Mouse (Mus musculus): ENCODE data around the gene Sbno2.

The Sbno2 gene

DNA sequence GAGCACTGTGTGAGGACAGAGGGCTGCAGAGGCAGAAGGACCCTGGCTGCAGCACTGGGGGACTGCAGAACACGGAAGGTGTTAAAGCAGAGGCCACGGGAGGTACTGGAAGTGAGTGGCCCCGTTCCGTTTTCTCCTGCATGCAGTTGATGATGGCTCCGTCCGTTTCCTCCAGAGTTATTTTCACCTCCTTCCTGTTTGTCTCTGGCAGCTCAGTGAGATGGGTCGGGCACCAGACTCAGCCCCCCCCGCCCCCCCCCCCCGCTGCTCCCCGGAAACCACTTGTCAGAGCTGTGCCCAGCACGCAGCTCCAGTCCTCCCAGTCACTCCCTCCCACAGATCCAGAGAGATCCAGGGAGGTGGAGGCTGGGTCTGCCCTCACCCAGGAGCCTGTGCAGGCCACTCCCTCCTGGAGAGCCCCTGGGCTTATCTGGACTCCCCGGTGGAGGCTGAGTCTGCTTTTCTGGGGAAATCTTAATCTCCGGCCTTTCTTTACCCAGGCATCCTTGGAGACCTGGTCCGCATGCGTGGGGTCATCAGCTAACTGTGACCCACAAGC, 86.6 kb downstream of the Sbno2 start:
- DNase-seq (ENCODE audit: low read depth, low spot score) = no peak

DNA sequence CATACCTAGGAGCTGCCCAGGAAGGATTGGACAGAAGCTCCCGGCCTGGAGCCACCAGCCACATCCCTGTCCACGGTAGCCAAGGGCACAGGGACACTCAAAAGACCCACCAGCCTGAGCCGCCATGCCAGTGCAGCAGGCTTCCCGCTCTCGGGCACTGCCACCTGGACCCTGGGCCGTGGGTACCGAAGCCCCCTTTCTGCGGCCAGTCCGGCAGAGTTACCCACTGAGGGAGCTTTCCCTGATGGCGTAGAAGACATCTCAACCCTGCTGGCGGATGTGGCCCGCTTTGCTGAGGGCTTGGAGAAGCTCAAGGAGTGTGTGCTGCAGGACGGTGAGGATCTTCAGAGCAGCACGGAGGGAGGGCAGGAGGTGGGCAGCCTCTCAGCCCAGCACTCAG, 87.6 kb downstream of the Sbno2 start:
- no peak for DNase-seq (ENCODE audit: low read depth, low spot score)

GRCm38 (mm10) chr10:80017361-80017760, 88.0 kb downstream of the Sbno2 start:
- no peak for DNase-seq (ENCODE audit: low read depth, low spot score)

DNA sequence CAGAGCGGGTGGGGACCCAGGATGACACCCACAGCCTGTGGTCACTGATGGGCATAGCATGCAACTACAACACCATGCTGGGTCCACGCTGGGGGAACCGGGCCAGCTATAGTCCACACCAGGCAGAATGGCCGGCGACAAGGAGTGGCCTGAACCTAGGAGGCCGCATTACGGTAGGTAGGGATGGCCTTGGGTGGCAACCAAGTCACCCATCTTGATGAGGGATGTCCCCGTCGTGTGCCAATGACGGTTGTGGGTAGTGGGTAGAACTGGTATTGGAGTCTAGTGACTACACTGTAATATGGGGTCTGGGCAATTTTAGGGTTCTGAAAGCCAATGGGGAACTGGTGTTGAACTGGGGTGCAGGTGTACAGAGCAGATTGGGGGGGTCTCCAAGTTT, 88.4 kb downstream of the Sbno2 start:
- no peak for DNase-seq (ENCODE audit: low read depth, low spot score)

DNA sequence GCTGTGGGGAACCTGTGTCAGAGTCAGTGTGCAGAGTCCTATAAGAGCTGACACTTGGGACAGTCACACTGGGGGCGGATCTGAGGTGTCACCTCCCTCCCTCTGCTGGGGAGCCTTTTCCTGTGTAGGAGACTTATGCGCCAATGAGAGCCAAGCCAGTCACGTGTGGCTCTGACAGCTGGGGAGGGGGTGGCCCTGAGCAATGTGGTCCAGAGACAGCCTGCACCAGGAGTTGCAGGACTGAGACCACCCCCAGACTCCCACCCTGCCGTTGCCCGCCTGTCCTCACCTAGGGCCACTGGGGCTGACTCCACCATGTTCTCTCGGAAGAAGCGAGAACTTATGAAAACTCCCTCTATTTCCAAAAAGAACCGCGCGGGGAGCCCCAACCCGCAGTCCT, 88.9 kb downstream of the Sbno2 start, which contains the start of gene Arhgap45:
TSS of gene Arhgap45 (plus strand) at position 143 of the 400 bp plus-strand sequence.
- DNase-seq (ENCODE audit: low read depth, low spot score) = no peak

DNA sequence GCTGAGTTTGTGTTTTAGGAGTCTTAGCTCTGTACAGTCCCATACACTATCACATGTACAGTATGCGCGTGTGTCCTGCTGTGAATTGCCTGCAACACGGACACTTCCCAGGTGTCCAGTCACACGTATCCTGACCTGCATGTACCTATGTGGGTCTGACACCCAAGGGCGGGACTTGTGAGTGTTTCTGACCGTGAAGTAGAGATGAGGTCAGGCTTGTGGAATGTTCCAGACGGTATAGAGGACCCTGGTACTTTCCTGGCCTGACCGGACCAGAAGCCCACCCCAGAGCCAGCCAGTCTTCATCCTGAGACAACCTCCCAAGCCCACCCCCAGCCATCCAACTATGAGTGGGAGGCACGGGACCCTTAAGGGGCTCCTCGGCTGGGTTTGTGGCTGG, 89.8 kb downstream of the Sbno2 start:
- DNase-seq (ENCODE audit: low read depth, low spot score) = no peak

- no peak for DNase-seq (ENCODE audit: low read depth, low spot score)
These were observed 90.7 kb downstream of the Sbno2 start for GRCm38 (mm10) chr10:80014484-80015290.

GRCm38 (mm10) chr10:80013609-80014008, 91.8 kb downstream of the Sbno2 start:
- DNase-seq (ENCODE audit: low read depth, low spot score) = no peak

DNA sequence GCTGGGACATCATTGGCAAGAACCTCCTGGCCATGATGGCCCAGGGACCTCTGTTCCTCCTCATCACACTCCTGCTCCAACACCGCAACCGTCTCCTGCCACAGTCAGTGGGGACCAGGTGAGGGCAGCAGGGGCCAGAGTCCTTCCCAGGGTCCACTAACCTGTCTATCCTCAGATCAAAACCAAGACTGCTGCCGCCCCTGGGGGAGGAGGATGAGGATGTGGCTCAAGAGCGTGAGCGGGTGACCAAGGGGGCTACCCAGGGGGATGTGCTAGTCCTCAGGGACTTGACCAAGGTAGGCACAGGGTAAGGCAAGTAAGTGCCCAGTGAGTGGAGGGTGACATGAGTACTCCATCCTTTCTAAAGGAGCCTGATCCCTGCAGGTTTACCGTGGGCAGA, 93.6 kb downstream of the Sbno2 start:
- no peak for DNase-seq (ENCODE audit: low read depth, low spot score)

All from retina, adult 2 months (tissue).